Mouse (Mus musculus): Measurements from ENCODE around the gene Nphp1. TPM values are rescaled to one million over a fixed set of nuclear protein-coding genes. Genes with fewer than 3 reads are reported as not detected.
A peak's percentile ranks its signal among the peaks of the same experiment; 100 is the strongest.

The Nphp1 gene
- polyA plus RNA-seq, 1 experiment from 2014 or later, result 16.3 TPM

DNA sequence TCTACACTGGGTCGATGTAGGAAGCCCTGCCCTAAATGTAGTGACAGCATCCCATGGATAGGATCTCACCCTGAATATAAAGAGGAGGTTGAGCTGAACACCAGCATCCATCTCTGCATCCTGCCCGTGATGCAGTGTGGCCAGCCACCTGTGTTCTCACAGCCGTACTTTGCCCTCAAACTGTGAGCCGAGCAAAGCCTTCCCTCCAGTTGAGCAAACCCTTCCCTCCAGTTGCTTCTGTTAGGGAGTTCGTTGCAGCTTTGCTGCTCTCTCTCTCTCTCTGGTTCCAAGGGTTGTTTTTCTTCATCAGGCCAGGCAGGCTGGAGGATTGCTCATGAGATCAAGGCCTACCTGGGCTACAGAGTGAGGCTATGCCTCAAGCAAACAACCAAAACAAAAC lies 53.8 kb downstream of the Nphp1 start:
- Histone ChIP-seq H3K27me3 (replicated peaks; ENCODE audit: control insufficient read depth, insufficient read depth, low read length) (no peaks in the 10 kb centered on the region; the same call in 1 of the 2 replicates), H3K27ac (ENCODE audit: low read length) (peak overlapping the region; percentile 92), H3K9me3 (ENCODE audit: control insufficient read depth, low read length) (no peaks in the 10 kb centered on the region), H3K4me2 (ENCODE audit: low read depth, low read length) (no peak overlapping the region), H3K36me3 (ENCODE audit: control insufficient read depth, insufficient read depth, low read length) (no peaks in the 10 kb centered on the region), H3K4me3 (ENCODE audit: low read length) (no peak overlapping the region), H3K9ac (ENCODE audit: low read depth, low read length) (no peak overlapping the region), H3K4me1 (ENCODE audit: control insufficient read depth, insufficient read depth, low read length) (peaks cover 11% of the 10 kb centered on the region; the same call in 1 of the 2 replicates)
- ATAC-seq, result peak; percentile 55
- WGBS, result 64% methylated on average over 5 of the region's 5 CpGs

DNA sequence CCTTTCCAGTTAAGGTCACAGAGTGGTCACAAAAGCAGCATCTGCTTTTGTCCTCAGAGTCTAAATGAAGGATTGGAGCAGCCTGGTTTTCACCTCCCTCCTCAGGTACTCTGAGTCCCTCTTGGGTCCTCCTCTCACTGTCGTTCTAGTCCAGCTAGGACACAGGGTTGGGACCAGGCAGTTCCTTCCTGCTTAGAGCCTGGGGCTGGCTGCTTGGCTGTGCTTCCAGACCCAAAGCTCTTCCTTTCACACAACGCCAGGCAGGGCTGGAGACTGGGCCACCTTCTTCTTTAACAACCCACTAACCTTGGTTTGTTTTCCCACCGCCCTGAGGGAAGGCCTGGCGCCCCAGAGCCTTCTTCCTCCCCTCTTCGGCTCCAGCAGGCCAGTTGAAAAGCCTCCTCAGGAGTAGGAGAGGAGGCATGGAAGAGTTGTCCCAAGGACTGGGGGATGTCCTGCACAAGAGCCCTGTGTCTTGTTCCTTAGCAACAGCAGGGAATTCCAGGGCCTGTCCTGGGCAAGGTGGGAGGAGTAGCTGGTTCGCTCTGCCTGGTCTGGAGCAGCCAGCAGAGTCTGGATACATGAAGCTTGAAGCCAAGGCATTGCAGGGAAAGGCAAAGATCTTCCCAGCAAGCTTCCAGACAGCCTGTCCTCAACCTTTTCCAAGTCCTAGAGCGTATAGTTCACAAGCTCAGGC lies 58.2 kb downstream of the Nphp1 start:
- ATAC-seq, result no peak
- no peaks in the 10 kb centered on the region; the same call in 1 of the 2 replicates for H3K27me3 ChIP-seq (replicated peaks; ENCODE audit: control insufficient read depth, insufficient read depth, low read length)
- no peaks in the 10 kb centered on the region for H3K9me3 ChIP-seq (ENCODE audit: control insufficient read depth, low read length)
- no peak overlapping the region for H3K4me3 ChIP-seq (ENCODE audit: low read length)
- WGBS, result 58% methylated on average over 7 of the region's 7 CpGs
- H3K9ac ChIP-seq (ENCODE audit: low read depth, low read length), result peak overlapping the region; percentile 0; the same call in 1 of the 2 replicates
- H3K36me3 ChIP-seq (ENCODE audit: control insufficient read depth, insufficient read depth, low read length), result no peaks in the 10 kb centered on the region
- peaks cover 9% of the 10 kb centered on the region; the same call in 1 of the 2 replicates for H3K4me1 ChIP-seq (ENCODE audit: control insufficient read depth, insufficient read depth, low read length)
- H3K4me2 ChIP-seq (ENCODE audit: low read depth, low read length), result no peak overlapping the region
- H3K27ac ChIP-seq (ENCODE audit: low read length), result no peak overlapping the region

DNA sequence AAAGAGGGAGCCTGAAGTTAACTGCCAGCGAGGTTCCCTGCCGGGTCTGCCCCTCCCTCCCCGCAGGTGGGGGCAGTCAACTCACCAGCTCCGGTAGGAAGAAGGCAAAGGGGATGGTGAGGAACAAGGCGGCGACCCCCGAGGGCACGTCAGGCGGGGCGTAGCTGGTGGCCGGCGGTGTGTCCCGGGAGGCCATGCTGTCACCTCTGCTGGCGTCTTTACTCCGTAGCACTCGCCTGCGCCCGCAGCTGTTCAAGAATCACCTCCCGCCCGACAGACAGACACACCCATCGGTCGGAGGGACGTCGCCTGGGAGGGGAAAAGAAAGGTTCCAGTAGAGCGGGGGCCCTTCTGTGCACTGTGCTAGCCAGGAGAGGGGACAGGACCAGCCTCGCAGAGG lies 59.0 kb downstream of the Nphp1 start, which contains the start of gene Mall:
Gene Mall (minus strand): TSS at position 262 of the 400 bp plus-strand sequence.
- H3K4me1 ChIP-seq (ENCODE audit: control insufficient read depth, insufficient read depth, low read length), result peaks cover 5% of the 10 kb centered on the region; the same call in 1 of the 2 replicates
- peak within 1 kb of the TSS; percentile 45 for H3K4me3 ChIP-seq (ENCODE audit: low read length)
- no peaks in the 10 kb centered on the region; the same call in 1 of the 2 replicates for H3K27me3 ChIP-seq (replicated peaks; ENCODE audit: control insufficient read depth, insufficient read depth, low read length)
- no peaks in the 10 kb centered on the region for H3K36me3 ChIP-seq (ENCODE audit: control insufficient read depth, insufficient read depth, low read length)
- peak; percentile 70 for ATAC-seq
- H3K9ac ChIP-seq (ENCODE audit: low read depth, low read length), result peak within 1 kb of the TSS; percentile 63
- no peaks in the 10 kb centered on the region for H3K9me3 ChIP-seq (ENCODE audit: control insufficient read depth, low read length)
- WGBS, result 1% methylated on average over 26 of the region's 26 CpGs
- H3K27ac ChIP-seq (ENCODE audit: low read length), result peak within 1 kb of the TSS; percentile 85
- H3K4me2 ChIP-seq (ENCODE audit: low read depth, low read length), result peak within 1 kb of the TSS; percentile 46

DNA sequence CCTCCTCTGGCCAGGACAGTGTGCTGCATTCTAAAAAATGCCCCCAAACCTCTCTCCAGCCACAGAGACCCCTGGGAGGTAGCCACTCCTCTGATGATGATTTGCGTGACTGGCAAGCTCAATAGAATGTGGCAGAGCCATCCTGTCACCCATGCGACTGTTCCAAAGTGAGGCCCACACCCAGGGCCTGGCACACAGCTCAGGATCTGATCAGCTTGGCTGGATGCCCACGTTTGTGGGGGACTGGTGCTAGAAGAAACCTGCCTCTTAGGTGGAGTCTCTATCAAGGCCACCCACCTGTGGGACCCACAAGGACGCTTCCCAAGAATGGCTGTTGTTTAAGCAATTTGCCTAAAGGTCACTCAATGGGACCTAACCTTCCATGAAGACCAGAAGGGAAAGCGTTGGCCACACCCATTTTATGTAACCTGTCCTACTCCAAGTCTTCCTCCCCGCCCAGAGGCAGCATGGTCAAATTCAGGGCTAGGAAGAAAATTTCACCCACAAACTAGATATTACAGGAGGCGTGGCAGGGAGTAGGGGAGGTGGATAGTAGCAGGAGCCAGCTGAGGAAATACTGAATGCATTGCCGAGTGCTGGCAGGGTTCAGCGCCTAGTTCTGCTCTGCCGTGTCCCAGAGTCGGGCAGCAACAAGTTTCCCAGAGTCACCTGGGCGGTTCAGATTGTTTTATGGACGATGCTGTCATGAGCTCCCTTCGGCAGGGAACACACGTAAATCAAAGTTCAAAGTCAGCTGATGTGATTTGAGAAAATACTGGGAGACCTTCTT lies 59.8 kb downstream of the Nphp1 start:
- Histone ChIP-seq H3K9me3 (ENCODE audit: control insufficient read depth, low read length) (no peaks in the 10 kb centered on the region), H3K4me2 (ENCODE audit: low read depth, low read length) (peak overlapping the region; percentile 46), H3K4me1 (ENCODE audit: control insufficient read depth, insufficient read depth, low read length) (peaks cover 5% of the 10 kb centered on the region; the same call in 1 of the 2 replicates), H3K27me3 (replicated peaks; ENCODE audit: control insufficient read depth, insufficient read depth, low read length) (no peaks in the 10 kb centered on the region), H3K36me3 (ENCODE audit: control insufficient read depth, insufficient read depth, low read length) (no peaks in the 10 kb centered on the region), H3K9ac (ENCODE audit: low read depth, low read length) (peak overlapping the region; percentile 63), H3K4me3 (ENCODE audit: low read length) (peak overlapping the region; percentile 45), H3K27ac (ENCODE audit: low read length) (peak overlapping the region; percentile 85)
- WGBS, result 28% methylated on average over 15 of the region's 15 CpGs
- peak; percentile 73 for ATAC-seq

DNA sequence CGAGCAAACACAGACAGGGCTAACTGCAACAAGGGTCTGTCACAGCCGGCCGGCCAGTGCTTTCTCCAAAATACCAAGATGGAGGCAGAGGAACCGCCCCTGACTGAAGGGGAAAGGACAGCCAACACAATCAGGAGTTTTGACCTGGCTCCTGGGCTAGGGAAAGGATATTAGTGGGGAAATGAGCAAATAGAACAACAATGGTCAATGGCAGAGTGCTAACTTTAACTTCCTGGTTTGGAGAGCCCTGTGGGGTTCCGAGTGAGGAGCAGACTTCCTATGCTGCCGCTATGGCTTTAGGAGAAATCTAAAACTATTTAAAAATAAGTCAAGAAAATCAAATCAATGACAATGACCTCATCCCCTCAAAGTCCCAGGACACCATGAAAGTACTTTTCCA lies 60.6 kb downstream of the Nphp1 start:
- ATAC-seq, result no peak
- Histone ChIP-seq H3K9ac (ENCODE audit: low read depth, low read length) (peak overlapping the region; percentile 63; the same call in 1 of the 2 replicates), H3K27ac (ENCODE audit: low read length) (peak overlapping the region; percentile 85), H3K4me1 (ENCODE audit: control insufficient read depth, insufficient read depth, low read length) (peaks cover 12% of the 10 kb centered on the region; the same call in 1 of the 2 replicates), H3K4me3 (ENCODE audit: low read length) (peak overlapping the region; percentile 45; the same call in 1 of the 2 replicates), H3K36me3 (ENCODE audit: control insufficient read depth, insufficient read depth, low read length) (no peaks in the 10 kb centered on the region), H3K9me3 (ENCODE audit: control insufficient read depth, low read length) (no peaks in the 10 kb centered on the region), H3K27me3 (replicated peaks; ENCODE audit: control insufficient read depth, insufficient read depth, low read length) (no peaks in the 10 kb centered on the region), H3K4me2 (ENCODE audit: low read depth, low read length) (peak overlapping the region; percentile 46; the same call in 1 of the 2 replicates)
- 72% methylated on average over 6 of the region's 6 CpGs for WGBS

DNA sequence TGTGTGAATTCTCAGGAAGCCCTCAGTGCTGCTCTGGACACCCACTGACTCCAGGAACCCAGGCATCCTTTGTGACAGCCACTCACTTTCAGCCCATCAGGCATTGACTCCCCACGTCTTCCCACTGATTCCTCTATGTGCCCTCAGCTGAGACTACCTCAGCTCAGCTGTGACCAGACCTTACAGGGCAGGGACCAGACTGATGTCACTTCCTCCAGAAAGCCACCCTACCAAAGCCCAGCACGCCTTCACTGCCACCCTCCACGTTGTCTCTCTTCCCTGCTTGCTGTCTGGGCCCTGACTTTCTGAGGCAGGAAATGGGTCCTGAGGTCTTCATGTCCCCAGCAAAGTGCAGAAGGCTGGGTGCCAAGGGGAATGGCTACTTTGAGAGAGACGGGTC lies 65.5 kb downstream of the Nphp1 start:
- Histone ChIP-seq H3K9me3 (ENCODE audit: control insufficient read depth, low read length) (no peaks in the 10 kb centered on the region), H3K4me3 (ENCODE audit: low read length) (no peak overlapping the region), H3K9ac (ENCODE audit: low read depth, low read length) (no peak overlapping the region), H3K36me3 (ENCODE audit: control insufficient read depth, insufficient read depth, low read length) (no peaks in the 10 kb centered on the region), H3K4me2 (ENCODE audit: low read depth, low read length) (no peak overlapping the region), H3K27ac (ENCODE audit: low read length) (peak overlapping the region; percentile 73), H3K4me1 (ENCODE audit: control insufficient read depth, insufficient read depth, low read length) (peaks cover 27% of the 10 kb centered on the region), H3K27me3 (replicated peaks; ENCODE audit: control insufficient read depth, insufficient read depth, low read length) (no peaks in the 10 kb centered on the region)
- 62% methylated on average over 4 of the region's 4 CpGs for WGBS
- ATAC-seq, result no peak

DNA sequence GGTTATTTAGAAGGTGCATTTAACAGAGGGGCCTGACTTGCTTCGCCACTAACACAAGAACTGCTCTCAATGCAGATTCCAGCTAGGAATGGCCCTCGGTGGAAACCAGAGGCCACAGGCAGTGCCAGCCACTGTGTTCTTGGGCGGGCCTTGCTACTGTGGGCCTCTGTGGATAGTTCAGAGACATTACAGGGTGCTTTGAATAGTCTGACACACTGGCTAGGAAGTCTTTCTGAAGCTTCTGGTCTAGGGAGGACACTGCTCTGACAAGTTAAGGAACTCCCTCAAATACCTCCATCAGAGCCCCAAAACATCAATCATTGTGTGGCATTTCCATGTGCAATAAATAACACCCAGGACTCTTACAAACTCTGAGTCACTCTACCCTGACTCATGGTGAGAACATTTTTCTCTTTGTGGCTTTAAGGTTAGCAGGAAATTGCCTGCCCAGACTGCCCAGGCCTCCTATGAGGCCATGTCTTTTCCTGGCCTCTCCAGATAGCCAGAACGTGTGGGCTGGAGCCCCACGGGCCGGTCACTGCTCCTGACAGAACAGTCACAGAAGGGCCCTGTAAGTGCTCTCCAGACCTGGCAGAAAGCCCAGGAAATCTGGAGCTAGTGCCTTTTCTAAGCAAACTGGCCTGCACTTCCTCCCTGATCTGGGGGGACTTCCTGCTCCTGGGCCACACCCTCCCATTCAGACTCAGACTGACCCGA lies 66.4 kb downstream of the Nphp1 start:
- Histone ChIP-seq H3K9me3 (ENCODE audit: control insufficient read depth, low read length) (no peaks in the 10 kb centered on the region), H3K9ac (ENCODE audit: low read depth, low read length) (0 out of 2 replicates have a peak overlapping the region, but pooled peaks have one; percentile 20), H3K4me2 (ENCODE audit: low read depth, low read length) (no peak overlapping the region), H3K27me3 (replicated peaks; ENCODE audit: control insufficient read depth, insufficient read depth, low read length) (no peaks in the 10 kb centered on the region), H3K4me3 (ENCODE audit: low read length) (no peak overlapping the region), H3K27ac (ENCODE audit: low read length) (peak overlapping the region; percentile 89), H3K36me3 (ENCODE audit: control insufficient read depth, insufficient read depth, low read length) (no peaks in the 10 kb centered on the region), H3K4me1 (ENCODE audit: control insufficient read depth, insufficient read depth, low read length) (peaks cover 27% of the 10 kb centered on the region)
- ATAC-seq, result peak; percentile 89
- 36% methylated on average over 7 of the region's 7 CpGs for WGBS

DNA sequence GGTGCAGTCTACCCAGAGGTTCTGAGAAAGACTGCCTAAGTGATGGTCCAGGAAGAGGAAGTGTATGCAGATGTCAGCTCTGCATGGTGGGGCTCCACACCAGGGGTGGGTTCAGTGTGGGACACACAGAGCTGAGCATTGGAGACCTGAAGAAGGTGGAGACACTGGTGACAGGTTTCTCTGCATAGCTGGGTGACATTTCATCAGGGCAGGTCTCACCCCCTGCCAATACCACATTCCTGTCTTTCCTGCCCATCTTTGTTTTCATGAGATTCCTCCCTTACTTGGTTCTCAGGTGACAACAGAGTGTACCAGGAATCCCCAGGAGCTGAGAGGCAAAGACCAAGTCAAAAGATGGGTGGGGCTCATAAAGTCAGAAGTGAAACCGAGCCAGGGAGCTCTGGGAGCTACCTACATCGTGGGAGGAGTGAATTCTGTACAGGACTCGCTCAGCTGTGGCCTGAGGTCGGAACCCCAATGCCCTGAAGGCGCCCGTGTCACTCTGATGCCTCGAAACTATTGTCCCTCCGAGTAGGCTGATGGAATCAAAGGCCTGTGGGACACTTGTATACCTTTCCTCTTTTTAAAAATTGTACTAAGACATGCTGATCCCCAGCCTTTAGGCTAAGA lies 69.7 kb downstream of the Nphp1 start:
- Histone ChIP-seq H3K4me1 (ENCODE audit: control insufficient read depth, insufficient read depth, low read length) (peaks cover 25% of the 10 kb centered on the region), H3K36me3 (ENCODE audit: control insufficient read depth, insufficient read depth, low read length) (no peaks in the 10 kb centered on the region), H3K4me2 (ENCODE audit: low read depth, low read length) (no peak overlapping the region), H3K9ac (ENCODE audit: low read depth, low read length) (no peak overlapping the region), H3K27me3 (replicated peaks; ENCODE audit: control insufficient read depth, insufficient read depth, low read length) (no peaks in the 10 kb centered on the region), H3K9me3 (ENCODE audit: control insufficient read depth, low read length) (no peaks in the 10 kb centered on the region), H3K27ac (ENCODE audit: low read length) (no peak overlapping the region), H3K4me3 (ENCODE audit: low read length) (no peak overlapping the region)
- 75% methylated on average over 8 of the region's 8 CpGs for WGBS
- no peak for ATAC-seq

Measured in intestine, embryonic 16.5 days (tissue).